Mouse (Mus musculus): ENCODE measurements at regions not wholly inside any gene's neighbourhood (a gene's known extent, or its start where the extent isn't known, plus 50 kb on each side); places are given as distances from the start of the nearest gene placed in this dataset.

GRCm38 (mm10) chr4:31621205-31621604, 342.7 kb upstream of the Map3k7 start:
- Histone ChIP-seq H3K27ac (ENCODE audit: low read depth, low read length) (no peak overlapping the region), H3K4me3 (ENCODE audit: low read depth, low read length) (no peak overlapping the region), H3K4me2 (no peak overlapping the region), H3K36me3 (ENCODE audit: control insufficient read depth, insufficient read depth, low read length) (no peaks in the 10 kb centered on the region), H3K9me3 (ENCODE audit: control insufficient read depth, low read length) (no peaks in the 10 kb centered on the region), H3K4me1 (replicated peaks; ENCODE audit: control insufficient read depth, insufficient read depth, low read length) (no peaks in the 10 kb centered on the region), H3K9ac (ENCODE audit: low read depth, low read length) (no peak overlapping the region), H3K27me3 (replicated peaks; ENCODE audit: control insufficient read depth, insufficient read depth, low read length) (no peaks in the 10 kb centered on the region)
- DNase-seq (ENCODE audit: low spot score) (no peak), ATAC-seq (replicated peaks; ENCODE audit: low FRiP score) (no peak)
- 95% methylated on average over 2 of the region's 2 CpGs for WGBS

- Histone ChIP-seq H3K4me1 (replicated peaks; ENCODE audit: control insufficient read depth, insufficient read depth, low read length) (no peaks in the 10 kb centered on the region), H3K9me3 (ENCODE audit: control insufficient read depth, low read length) (no peaks in the 10 kb centered on the region), H3K9ac (ENCODE audit: low read depth, low read length) (no peak overlapping the region), H3K27me3 (replicated peaks; ENCODE audit: control insufficient read depth, insufficient read depth, low read length) (no peaks in the 10 kb centered on the region), H3K27ac (ENCODE audit: low read depth, low read length) (no peak overlapping the region), H3K36me3 (ENCODE audit: control insufficient read depth, insufficient read depth, low read length) (no peaks in the 10 kb centered on the region), H3K4me3 (ENCODE audit: low read depth, low read length) (no peak overlapping the region), H3K4me2 (no peak overlapping the region)
- WGBS = 80% methylated on average over 3 of the region's 3 CpGs
- DNase-seq (ENCODE audit: low spot score) (no peak), ATAC-seq (replicated peaks; ENCODE audit: low FRiP score) (no peak)
Measured at GRCm38 (mm10) chr4:31627053-31627452, 336.8 kb upstream of the Map3k7 start.

- H3K9me3 ChIP-seq (ENCODE audit: control insufficient read depth, low read length) = no peaks in the 10 kb centered on the region
- no peaks in the 10 kb centered on the region for H3K4me1 ChIP-seq (replicated peaks; ENCODE audit: control insufficient read depth, insufficient read depth, low read length)
- no peak for ATAC-seq (replicated peaks; ENCODE audit: low FRiP score)
- no peak overlapping the region for H3K4me2 ChIP-seq
- H3K36me3 ChIP-seq (ENCODE audit: control insufficient read depth, insufficient read depth, low read length) = no peaks in the 10 kb centered on the region
- no peaks in the 10 kb centered on the region for H3K27me3 ChIP-seq (replicated peaks; ENCODE audit: control insufficient read depth, insufficient read depth, low read length)
- no peak overlapping the region for H3K27ac ChIP-seq (ENCODE audit: low read depth, low read length)
- H3K4me3 ChIP-seq (ENCODE audit: low read depth, low read length) = no peak overlapping the region
- WGBS = 82% methylated on average over 10 of the region's 10 CpGs
- DNase-seq (ENCODE audit: low spot score) = no peak
- no peak overlapping the region for H3K9ac ChIP-seq (ENCODE audit: low read depth, low read length)
Measured at GRCm38 (mm10) chr4:31627777-31628176, 336.1 kb upstream of the Map3k7 start.

GRCm38 (mm10) chr4:31638564-31638963, 325.3 kb upstream of the Map3k7 start:
- WGBS = 88% methylated on average over 6 of the region's 6 CpGs
- Histone ChIP-seq H3K27ac (ENCODE audit: low read depth, low read length) (no peak overlapping the region), H3K4me3 (ENCODE audit: low read depth, low read length) (no peak overlapping the region), H3K36me3 (ENCODE audit: control insufficient read depth, insufficient read depth, low read length) (no peaks in the 10 kb centered on the region), H3K4me2 (no peak overlapping the region), H3K4me1 (replicated peaks; ENCODE audit: control insufficient read depth, insufficient read depth, low read length) (no peaks in the 10 kb centered on the region), H3K9ac (ENCODE audit: low read depth, low read length) (no peak overlapping the region), H3K9me3 (ENCODE audit: control insufficient read depth, low read length) (no peaks in the 10 kb centered on the region), H3K27me3 (replicated peaks; ENCODE audit: control insufficient read depth, insufficient read depth, low read length) (no peaks in the 10 kb centered on the region)
- no peak for ATAC-seq (replicated peaks; ENCODE audit: low FRiP score)
- DNase-seq (ENCODE audit: low spot score) = no peak

GRCm38 (mm10) chr4:31642161-31642560, 321.7 kb upstream of the Map3k7 start:
- Histone ChIP-seq H3K4me3 (ENCODE audit: low read depth, low read length) (no peak overlapping the region), H3K27me3 (replicated peaks; ENCODE audit: control insufficient read depth, insufficient read depth, low read length) (no peaks in the 10 kb centered on the region), H3K27ac (ENCODE audit: low read depth, low read length) (no peak overlapping the region), H3K9me3 (ENCODE audit: control insufficient read depth, low read length) (no peaks in the 10 kb centered on the region), H3K36me3 (ENCODE audit: control insufficient read depth, insufficient read depth, low read length) (no peaks in the 10 kb centered on the region), H3K9ac (ENCODE audit: low read depth, low read length) (no peak overlapping the region), H3K4me2 (no peak overlapping the region), H3K4me1 (replicated peaks; ENCODE audit: control insufficient read depth, insufficient read depth, low read length) (no peaks in the 10 kb centered on the region)
- peak; percentile 33 for DNase-seq (ENCODE audit: low spot score)
- 65% methylated on average over 9 of the region's 9 CpGs for WGBS
- no peak; the same call in 1 of the 2 replicates for ATAC-seq (replicated peaks; ENCODE audit: low FRiP score)

- Histone ChIP-seq H3K4me2 (no peak overlapping the region), H3K4me3 (ENCODE audit: low read depth, low read length) (no peak overlapping the region), H3K9me3 (ENCODE audit: control insufficient read depth, low read length) (no peaks in the 10 kb centered on the region), H3K27ac (ENCODE audit: low read depth, low read length) (no peak overlapping the region), H3K9ac (ENCODE audit: low read depth, low read length) (no peak overlapping the region), H3K36me3 (ENCODE audit: control insufficient read depth, insufficient read depth, low read length) (no peaks in the 10 kb centered on the region), H3K27me3 (replicated peaks; ENCODE audit: control insufficient read depth, insufficient read depth, low read length) (no peaks in the 10 kb centered on the region), H3K4me1 (replicated peaks; ENCODE audit: control insufficient read depth, insufficient read depth, low read length) (no peaks in the 10 kb centered on the region)
- no peak for DNase-seq (ENCODE audit: low spot score)
- 65% methylated on average over 10 of the region's 10 CpGs for WGBS
- ATAC-seq (replicated peaks; ENCODE audit: low FRiP score) = no peak
Measured at GRCm38 (mm10) chr4:31642593-31643290, 321.2 kb upstream of the Map3k7 start.

GRCm38 (mm10) chr4:31648631-31649368, 315.1 kb upstream of the Map3k7 start:
- H3K4me2 ChIP-seq = no peak overlapping the region
- no peaks in the 10 kb centered on the region for H3K36me3 ChIP-seq (ENCODE audit: control insufficient read depth, insufficient read depth, low read length)
- ATAC-seq (replicated peaks; ENCODE audit: low FRiP score) = no peak
- no peak for DNase-seq (ENCODE audit: low spot score)
- H3K27me3 ChIP-seq (replicated peaks; ENCODE audit: control insufficient read depth, insufficient read depth, low read length) = no peaks in the 10 kb centered on the region
- H3K4me1 ChIP-seq (replicated peaks; ENCODE audit: control insufficient read depth, insufficient read depth, low read length) = no peaks in the 10 kb centered on the region
- 88% methylated on average over 8 of the region's 8 CpGs for WGBS
- H3K27ac ChIP-seq (ENCODE audit: low read depth, low read length) = no peak overlapping the region
- H3K9ac ChIP-seq (ENCODE audit: low read depth, low read length) = no peak overlapping the region
- H3K4me3 ChIP-seq (ENCODE audit: low read depth, low read length) = no peak overlapping the region
- no peaks in the 10 kb centered on the region for H3K9me3 ChIP-seq (ENCODE audit: control insufficient read depth, low read length)

GRCm38 (mm10) chr4:31655364-31656106, 308.4 kb upstream of the Map3k7 start:
- no peak overlapping the region for H3K4me3 ChIP-seq (ENCODE audit: low read depth, low read length)
- H3K9me3 ChIP-seq (ENCODE audit: control insufficient read depth, low read length) = no peaks in the 10 kb centered on the region
- ATAC-seq (replicated peaks; ENCODE audit: low FRiP score) (no peak), DNase-seq (ENCODE audit: low spot score) (no peak)
- 72% methylated on average over 11 of the region's 11 CpGs for WGBS
- no peaks in the 10 kb centered on the region for H3K36me3 ChIP-seq (ENCODE audit: control insufficient read depth, insufficient read depth, low read length)
- H3K27ac ChIP-seq (ENCODE audit: low read depth, low read length) = no peak overlapping the region
- H3K4me1 ChIP-seq (replicated peaks; ENCODE audit: control insufficient read depth, insufficient read depth, low read length) = no peaks in the 10 kb centered on the region
- no peak overlapping the region for H3K4me2 ChIP-seq
- no peak overlapping the region for H3K9ac ChIP-seq (ENCODE audit: low read depth, low read length)
- H3K27me3 ChIP-seq (replicated peaks; ENCODE audit: control insufficient read depth, insufficient read depth, low read length) = no peaks in the 10 kb centered on the region
